Mouse (Mus musculus) embryonic fibroblast, embryonic 13.5 days (primary cell): ENCODE measurements around the gene Hvcn1.

ENCODE experiments used
- CTCF ChIP-seq: IDR thresholded peaks from 2 replicates; pipeline ENCODE4 v1.5.1; 2011; ENCODE audit warnings: mild to moderate bottlenecking, control low read depth, low read length, moderate library complexity, borderline replicate concordance; ENCODE audit not compliant: insufficient read depth
- POLR2A ChIP-seq: IDR thresholded peaks from 2 replicates; pipeline ENCODE4 v1.6.1; 2011; ENCODE audit warnings: low read depth, mild to moderate bottlenecking, control low read depth, low read length, moderate library complexity

DNA sequence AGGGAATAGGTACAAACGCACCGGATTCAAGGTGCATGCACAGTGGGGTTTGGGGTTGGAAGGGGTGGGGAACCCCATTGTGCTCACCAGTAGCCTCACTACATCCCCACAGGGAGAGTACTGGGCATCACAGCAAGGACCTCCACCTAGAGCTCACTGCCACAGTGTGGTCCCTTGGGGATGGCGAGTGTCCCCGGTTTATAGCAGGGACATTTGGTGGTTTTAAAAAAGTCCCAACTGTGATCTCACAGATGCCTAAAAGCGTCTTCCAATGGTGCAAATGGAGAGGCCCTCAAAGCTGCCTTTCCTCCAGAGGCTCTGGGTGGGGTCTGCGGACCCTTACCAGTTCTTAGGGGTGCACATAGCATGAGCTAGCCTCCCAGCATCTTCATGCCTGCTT, 7.3 kb downstream of the Hvcn1 start:
- no peak for TF ChIP-seq CTCF
- TF ChIP-seq POLR2A = no peak
